Mouse (Mus musculus) embryonic facial prominence, embryonic 12.5 days (tissue): Measurements from ENCODE around the gene Magix. TPM values are rescaled to one million over a fixed set of nuclear protein-coding genes. Genes with fewer than 3 reads are reported as not detected.

ENCODE experiments used
- ATAC-seq: fragments of 200-750 bp; cut with Nextera tagmentation; 2 replicates; pipeline ENCODE4 v1.8.0; 2017; ENCODE audit not compliant: insufficient number of reproducible peaks, insufficient read depth, low FRiP score, low TSS enrichment
- H3K27ac ChIP-seq: fragments of 300-500 bp; sonication (generic); 2 replicates; pipeline ENCODE4 v1.5.1; 2016; ENCODE audit warnings: mild to moderate bottlenecking
- H3K27me3 ChIP-seq: fragments of 300-500 bp; sonication (generic); 2 replicates; pipeline ENCODE4 v1.6.1; 2016; ENCODE audit warnings: mild to moderate bottlenecking, moderate library complexity
- H3K36me3 ChIP-seq: fragments of 300-500 bp; sonication (generic); 2 replicates; pipeline ENCODE4 v1.6.1; 2016; ENCODE audit warnings: mild to moderate bottlenecking
- H3K4me1 ChIP-seq: fragments of 300-500 bp; sonication (generic); 2 replicates; pipeline ENCODE4 v1.6.1; 2016
- H3K4me2 ChIP-seq: fragments of 300-500 bp; sonication (generic); replicated peaks from 2 replicates; pipeline ENCODE4 v1.6.1; 2016; ENCODE audit warnings: mild to moderate bottlenecking, moderate library complexity
- H3K4me3 ChIP-seq: fragments of 300-500 bp; sonication (generic); 2 replicates; pipeline ENCODE4 v1.5.1; 2016; ENCODE audit warnings: mild to moderate bottlenecking
- H3K9ac ChIP-seq: fragments of 300-500 bp; sonication (generic); 2 replicates; pipeline ENCODE4 v1.6.1; 2016; ENCODE audit warnings: mild to moderate bottlenecking, moderate library complexity
- H3K9me3 ChIP-seq: fragments of 300-500 bp; sonication (generic); 2 replicates; pipeline ENCODE4 v1.6.1; 2016; ENCODE audit warnings: mild to moderate bottlenecking, moderate library complexity
- WGBS: fragments of 180-500 bp; shearing (Covaris S2); methylation state at CpG from one replicate; pipeline ENCODE4 v1.1.7; 2016; 5-methylcytosine and 5-hydroxymethylcytosine counted together
- polyA plus RNA-seq: library from polyadenylated mRNA; unstranded; fragments of >200 nt; fragmentation: Nextera tagmentation; extraction: Ambion mirVana; gene quantifications from 2 replicates; pipeline ENCODE4 v1.2.1, GENCODE M21; 2016

Gene Magix
- polyA plus RNA-seq, 1 experiment from 2014 or later: 0.15 TPM

- H3K9me3 ChIP-seq: no peaks in the 10 kb centered on the region
- H3K27ac ChIP-seq: 0 out of 2 replicates have a peak within 1 kb of the TSS, but pooled peaks have one; percentile 17
- no peaks in the 10 kb centered on the region for H3K36me3 ChIP-seq
- H3K4me3 ChIP-seq: peak within 1 kb of the TSS; percentile 39
- peak within 1 kb of the TSS; percentile 47 for H3K4me2 ChIP-seq
- H3K9ac ChIP-seq: peak within 1 kb of the TSS; percentile 53
- H3K4me1 ChIP-seq: no peaks in the 10 kb centered on the region
- no peaks in the 10 kb centered on the region for H3K27me3 ChIP-seq
- 22% methylated on average over 26 of the region's 26 CpGs for WGBS
- ATAC-seq: peak; percentile 74; the same call in 1 of the 2 replicates
These were observed 23.8 kb downstream of the Magix start, which contains the start of gene Prickle3 for GRCm38 (mm10) chrX:7657221-7657639. Prickle3 (plus strand) TSS chrX:7657260.

GRCm38 (mm10) chrX:7648671-7649304 is 32.3 kb downstream of the Magix start:
- peak overlapping the region; percentile 51 for H3K4me2 ChIP-seq
- WGBS: 19% methylated on average over 25 of the region's 25 CpGs
- H3K4me3 ChIP-seq: peak overlapping the region; percentile 46
- H3K27ac ChIP-seq: peak overlapping the region; percentile 70; the same call in 1 of the 2 replicates
- ATAC-seq: peak; percentile 98
- no peaks in the 10 kb centered on the region for H3K27me3 ChIP-seq
- H3K36me3 ChIP-seq: no peaks in the 10 kb centered on the region
- H3K9ac ChIP-seq: peak overlapping the region; percentile 53
- no peaks in the 10 kb centered on the region for H3K4me1 ChIP-seq
- no peaks in the 10 kb centered on the region for H3K9me3 ChIP-seq

DNA sequence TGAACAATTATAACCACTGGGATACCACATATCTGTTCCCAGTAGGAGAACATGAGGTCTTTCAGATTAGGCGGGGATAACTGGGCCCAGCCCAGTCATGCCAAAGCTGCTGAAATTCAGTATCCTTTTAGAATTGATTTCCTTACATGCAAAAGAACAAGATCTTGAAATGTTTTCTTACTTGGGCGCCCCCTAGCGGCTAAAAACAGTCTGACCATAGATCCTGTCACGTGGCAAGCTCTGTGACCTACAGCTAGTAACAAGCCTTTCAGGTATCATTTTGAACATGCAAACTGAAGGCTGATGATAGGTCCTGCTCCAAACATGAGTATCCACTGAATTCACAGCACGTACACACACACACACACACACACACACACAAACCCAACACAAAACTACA is 35.7 kb downstream of the Magix start:
- H3K36me3 ChIP-seq: no peaks in the 10 kb centered on the region
- ATAC-seq: no peak
- H3K4me2 ChIP-seq: no peak overlapping the region
- no peak overlapping the region for H3K9ac ChIP-seq
- H3K4me3 ChIP-seq: no peak overlapping the region
- H3K9me3 ChIP-seq: no peaks in the 10 kb centered on the region
- H3K27ac ChIP-seq: no peak overlapping the region
- peaks cover 4% of the 10 kb centered on the region for H3K27me3 ChIP-seq
- H3K4me1 ChIP-seq: no peaks in the 10 kb centered on the region
- 20% methylated on average over 5 of the region's 5 CpGs for WGBS

- no peaks in the 10 kb centered on the region for H3K9me3 ChIP-seq
- no peak overlapping the region for H3K9ac ChIP-seq
- H3K27ac ChIP-seq: no peak overlapping the region
- no peaks in the 10 kb centered on the region for H3K4me1 ChIP-seq
- H3K36me3 ChIP-seq: no peaks in the 10 kb centered on the region
- H3K27me3 ChIP-seq: peaks cover 12% of the 10 kb centered on the region
- 30% methylated on average over 12 of the region's 12 CpGs for WGBS
- no peak overlapping the region for H3K4me3 ChIP-seq
- no peak overlapping the region for H3K4me2 ChIP-seq
- no peak for ATAC-seq
These were observed 40.3 kb downstream of the Magix start for GRCm38 (mm10) chrX:7640785-7641184.

GRCm38 (mm10) chrX:7639536-7640325 is 41.3 kb downstream of the Magix start:
- ATAC-seq: no peak
- 19% methylated on average over 13 of the region's 13 CpGs for WGBS
- Histone ChIP-seq H3K36me3 (no peaks in the 10 kb centered on the region), H3K4me3 (no peak overlapping the region), H3K4me2 (no peak overlapping the region), H3K4me1 (no peaks in the 10 kb centered on the region), H3K27me3 (peaks cover 12% of the 10 kb centered on the region), H3K9ac (no peak overlapping the region), H3K27ac (no peak overlapping the region), H3K9me3 (no peaks in the 10 kb centered on the region)

DNA sequence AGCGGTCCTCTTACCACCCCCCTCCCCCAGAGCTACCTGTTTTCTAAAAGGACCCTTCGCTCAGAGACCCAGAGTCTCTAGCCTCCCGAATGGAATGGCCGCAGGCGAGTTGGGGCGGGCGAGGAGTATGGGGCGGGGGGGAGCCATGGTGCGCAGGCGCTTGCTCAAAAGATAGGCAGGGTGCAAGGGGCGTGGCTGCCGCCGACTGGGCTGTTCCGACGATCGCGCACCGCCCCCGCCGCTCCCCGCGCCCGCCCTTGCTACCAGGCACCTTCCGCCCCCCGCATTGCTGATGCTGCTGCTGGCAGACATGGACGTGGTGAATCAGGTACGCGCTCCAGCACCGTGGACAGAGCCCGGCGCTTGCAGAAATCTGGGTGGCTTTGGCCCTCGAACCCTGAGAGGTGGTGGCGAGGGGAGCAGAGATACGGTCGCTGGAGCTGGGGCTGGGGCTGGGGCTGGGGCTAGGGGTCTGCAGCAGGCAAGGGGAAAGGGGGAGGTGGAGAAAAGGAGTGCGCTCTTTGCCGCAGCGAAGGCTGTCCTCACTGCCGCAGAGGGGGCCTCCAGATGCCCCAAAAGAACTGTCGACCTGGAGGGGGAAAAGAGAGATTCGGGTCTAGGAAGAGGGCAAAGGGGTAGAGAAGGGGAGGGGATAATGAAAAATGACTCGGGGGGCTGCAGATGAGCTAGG is 42.5 kb downstream of the Magix start, which contains the start of gene Syp:
TSS of gene Syp (plus strand) at position 71 of the 691 bp plus-strand sequence.
- peak within 1 kb of the TSS; percentile 44 for H3K4me2 ChIP-seq
- H3K27me3 ChIP-seq: peaks cover 12% of the 10 kb centered on the region
- no peaks in the 10 kb centered on the region for H3K9me3 ChIP-seq
- H3K9ac ChIP-seq: no peak within 1 kb of the TSS
- H3K27ac ChIP-seq: no peak within 1 kb of the TSS
- peak; percentile 82; the same call in 1 of the 2 replicates for ATAC-seq
- peak within 1 kb of the TSS; percentile 29 for H3K4me3 ChIP-seq
- no peaks in the 10 kb centered on the region for H3K4me1 ChIP-seq
- no peaks in the 10 kb centered on the region for H3K36me3 ChIP-seq
- WGBS: 12% methylated on average over 38 of the region's 42 CpGs

- Histone ChIP-seq H3K4me2 (no peak overlapping the region), H3K27me3 (peaks cover 7% of the 10 kb centered on the region; the same call in 1 of the 2 replicates), H3K4me1 (no peaks in the 10 kb centered on the region), H3K9ac (no peak overlapping the region), H3K9me3 (no peaks in the 10 kb centered on the region), H3K27ac (no peak overlapping the region), H3K36me3 (no peaks in the 10 kb centered on the region), H3K4me3 (no peak overlapping the region)
- no peak for ATAC-seq
- 69% methylated on average over 3 of the region's 3 CpGs for WGBS
These were observed 46.0 kb downstream of the Magix start for GRCm38 (mm10) chrX:7635101-7635500.

GRCm38 (mm10) chrX:7632560-7632959 is 48.5 kb downstream of the Magix start:
- Histone ChIP-seq H3K36me3 (no peaks in the 10 kb centered on the region), H3K9me3 (no peaks in the 10 kb centered on the region), H3K27ac (no peak overlapping the region), H3K4me3 (no peak overlapping the region), H3K4me1 (no peaks in the 10 kb centered on the region), H3K27me3 (no peaks in the 10 kb centered on the region), H3K4me2 (no peak overlapping the region), H3K9ac (no peak overlapping the region)
- WGBS: 85% methylated on average over 6 of the region's 6 CpGs
- no peak for ATAC-seq

Other genes with a start within 250 kb of the Magix start
- gene Foxp3, start 107.6 kb downstream of the Magix start, polyA plus RNA-seq: 0.08 TPM in 1 of 2 replicates, not detected in the other
- 3.5 TPM in 2 replicates for gene Ppp1r3f, start 107.0 kb downstream of the Magix start, polyA plus RNA-seq
- 32.4 TPM in 2 replicates for gene Ccdc22, start 75.7 kb downstream of the Magix start, polyA plus RNA-seq
- 0.04 and 0.09 TPM in 2 replicates for gene Cacna1f, start 74.2 kb downstream of the Magix start, polyA plus RNA-seq
- gene Syp, start 42.8 kb downstream of the Magix start, polyA plus RNA-seq: 7.7 and 11.1 TPM in 2 replicates
- 6.6 and 7.1 TPM in 2 replicates for gene Prickle3, start 24.0 kb downstream of the Magix start, polyA plus RNA-seq
- gene Plp2, start 9.9 kb downstream of the Magix start, polyA plus RNA-seq: 58.4 and 63.2 TPM in 2 replicates
- 38.7 and 39.6 TPM in 2 replicates for gene Gpkow, start 15.9 kb upstream of the Magix start, polyA plus RNA-seq
- 32.3 and 33.0 TPM in 2 replicates for gene Wdr45, start 33.1 kb upstream of the Magix start, polyA plus RNA-seq
- not detected in 2 replicates for gene Gm45208, start 41.0 kb upstream of the Magix start, polyA plus RNA-seq
- gene Praf2, start 47.2 kb upstream of the Magix start, polyA plus RNA-seq: 69.9 and 71.0 TPM in 2 replicates
- 18.9 and 27.5 TPM in 2 replicates for gene Ccdc120, start 69.7 kb upstream of the Magix start, polyA plus RNA-seq
- gene Tfe3, start 81.3 kb upstream of the Magix start, polyA plus RNA-seq: 31.8 and 32.1 TPM in 2 replicates
- gene Gripap1, start 108.5 kb upstream of the Magix start, polyA plus RNA-seq: 50.4 and 53.5 TPM in 2 replicates
- 2.3 and 2.4 TPM in 2 replicates for gene Kcnd1, start 141.0 kb upstream of the Magix start, polyA plus RNA-seq
- 67.4 and 70.2 TPM in 2 replicates for gene Otud5, start 160.1 kb upstream of the Magix start, polyA plus RNA-seq
- gene Pim2, start 197.0 kb upstream of the Magix start, polyA plus RNA-seq: 5.9 and 6.0 TPM in 2 replicates
- gene Slc35a2, start 202.8 kb upstream of the Magix start, polyA plus RNA-seq: 30.4 and 33.1 TPM in 2 replicates
- 147 and 162 TPM in 2 replicates for gene Pqbp1, start 218.0 kb upstream of the Magix start, polyA plus RNA-seq
- gene Timm17b, start 218.1 kb upstream of the Magix start, polyA plus RNA-seq: 167 and 169 TPM in 2 replicates
- not detected in 2 replicates for gene Gm10491, start 226.6 kb upstream of the Magix start, polyA plus RNA-seq
- gene Gm10490, start 228.3 kb upstream of the Magix start, polyA plus RNA-seq: not detected in 2 replicates
- 7.1 and 9.4 TPM in 2 replicates for gene Pcsk1n, start 238.6 kb upstream of the Magix start, polyA plus RNA-seq
- not detected in 2 replicates for gene Eras, start 247.4 kb upstream of the Magix start, polyA plus RNA-seq